Mouse (Mus musculus) liver, adult 2 months (tissue): ENCODE results near the gene Nhsl1.

ENCODE experiments used
- CTCF ChIP-seq: fragments of 200-500 bp; IDR thresholded peaks from 2 replicates; pipeline ENCODE4 v1.5.1; 2011; ENCODE audit warnings: low read depth, low read length, control low read depth
- POLR2A ChIP-seq: fragments of 200-500 bp; IDR thresholded peaks from 2 replicates; pipeline ENCODE4 v1.6.1; 2011; ENCODE audit warnings: low read length, control low read depth; ENCODE audit not compliant: insufficient read depth; ENCODE audit errors: extremely low read depth

- TF ChIP-seq POLR2A (no peak), CTCF (no peak)
Measured at GRCm38 (mm10) chr10:18339386-18339785, 20.6 kb downstream of the Nhsl1 start.
